15 mouse cellular contexts compared by ENCODE assay signal in genomic region chr11:70663101-70663500, GRCm38 (mm10).
"Had no signal": no experiment of that assay in that cellular context is flagged by ENCODE, and none has a peak within 500 bp of the region (broad histone marks: within the 10 kb centered on the region; RNA-seq: fewer than 3 reads in every experiment).

No protein-coding gene starts in this region.

- H3K4me3 ChIP-seq: midbrain, embryonic 10.5 days; midbrain, embryonic 12.5 days; neural tube, embryonic 12.5 days; stomach, embryonic 15.5 days had no signal

- ATAC-seq: midbrain, embryonic 16.5 days had no signal

- H3K9ac ChIP-seq: lung, embryonic 14.5 days; midbrain, embryonic 12.5 days; neural tube, embryonic 12.5 days; stomach, embryonic 15.5 days had no signal

- DNase-seq: lung, adult 18-20 months; lung, embryonic 14.5 days; lung, postnatal 10 days; lung, postnatal 4 days; midbrain, embryonic 14.5 days; right cerebral cortex, postnatal 14 days; thymus, adult 2 months; thymus, postnatal 25 days; thymus, postnatal 4 days had no signal

- H3K27me3 ChIP-seq: midbrain, embryonic 12.5 days; neural tube, embryonic 12.5 days; stomach, embryonic 15.5 days had no signal

- H3K4me2 ChIP-seq: lung, embryonic 14.5 days; midbrain, embryonic 12.5 days; neural tube, embryonic 12.5 days; stomach, embryonic 15.5 days had no signal

- H3K27ac ChIP-seq: midbrain, embryonic 10.5 days; midbrain, embryonic 12.5 days; neural tube, embryonic 12.5 days; stomach, embryonic 15.5 days; stomach, postnatal 0 days had no signal

- H3K9me3 ChIP-seq: midbrain, embryonic 10.5 days; midbrain, embryonic 12.5 days; neural tube, embryonic 12.5 days; stomach, embryonic 15.5 days had no signal
